Mouse (Mus musculus) heart, embryonic 10.5 days (tissue): ENCODE data around the gene Fcnb. TPM values are rescaled to one million over a fixed set of nuclear protein-coding genes. Genes with fewer than 3 reads are reported as not detected.

Source experiments
- DNase-seq: peaks from one replicate; pipeline ENCODE4 v3.0.0-alpha.2; 2017; ENCODE audit warnings: low spot score
- H3K27ac ChIP-seq: fragments of 300-500 bp; sonication (generic); 2 replicates; pipeline ENCODE4 v1.5.1; 2016; ENCODE audit warnings: mild to moderate bottlenecking
- H3K27me3 ChIP-seq: fragments of 300-500 bp; sonication (generic); 2 replicates; pipeline ENCODE4 v1.6.1; 2016; ENCODE audit warnings: mild to moderate bottlenecking; ENCODE audit not compliant: poor library complexity, insufficient read depth, severe bottlenecking
- H3K36me3 ChIP-seq: fragments of 300-500 bp; sonication (generic); 2 replicates; pipeline ENCODE4 v1.6.1; 2016; ENCODE audit warnings: mild to moderate bottlenecking, moderate library complexity
- H3K4me1 ChIP-seq: fragments of 300-500 bp; sonication (generic); 2 replicates; pipeline ENCODE4 v1.6.1; 2016; ENCODE audit warnings: mild to moderate bottlenecking
- H3K4me3 ChIP-seq: fragments of 300-500 bp; sonication (generic); 2 replicates; pipeline ENCODE4 v1.5.1; 2016; ENCODE audit warnings: mild to moderate bottlenecking, moderate library complexity
- H3K9me3 ChIP-seq: fragments of 300-500 bp; sonication (generic); 2 replicates; pipeline ENCODE4 v1.6.1; 2016; ENCODE audit warnings: mild to moderate bottlenecking, moderate library complexity
- WGBS: fragments of 180-500 bp; shearing (Covaris S2); methylation state at CpG from one replicate; pipeline ENCODE4 v1.1.7; 2016; 5-methylcytosine and 5-hydroxymethylcytosine counted together
- polyA plus RNA-seq: library from polyadenylated mRNA; unstranded; fragments of >200 nt; fragmentation: Nextera tagmentation; extraction: Ambion mirVana; gene quantifications from 2 replicates; pipeline ENCODE4 v1.2.1, GENCODE M21; 2016

The Fcnb gene
- polyA plus RNA-seq, 1 experiment from 2014 or later = not detected

- Histone ChIP-seq H3K9me3 (no peaks in the 10 kb centered on the region), H3K27me3 (no peaks in the 10 kb centered on the region), H3K27ac (no peak overlapping the region), H3K4me1 (no peaks in the 10 kb centered on the region), H3K36me3 (peaks cover 49% of the 10 kb centered on the region), H3K4me3 (no peak overlapping the region)
- DNase-seq = no peak
- WGBS = 91% methylated on average over 12 of the region's 12 CpGs
Observed at GRCm38 (mm10) chr2:28037505-28038390, 46.9 kb downstream of the Fcnb start.

DNA sequence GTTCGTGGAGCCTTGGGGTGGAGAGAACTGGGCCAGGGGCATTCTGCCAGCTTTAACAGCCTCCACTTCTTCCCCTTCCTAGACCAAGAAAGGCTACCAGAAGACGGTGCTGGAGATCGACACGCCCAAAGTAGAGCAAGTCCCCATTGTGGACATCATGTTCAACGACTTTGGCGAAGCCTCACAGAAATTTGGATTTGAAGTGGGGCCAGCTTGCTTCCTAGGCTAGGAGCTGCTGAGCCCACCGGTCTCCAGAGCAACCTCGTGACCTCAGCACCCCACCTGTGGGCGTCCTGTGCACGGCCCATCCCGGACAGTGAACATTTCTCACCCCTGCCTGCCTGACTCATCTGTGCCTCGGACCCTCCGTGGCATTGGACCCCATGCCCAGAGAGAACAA lies 47.9 kb downstream of the Fcnb start:
- DNase-seq = no peak
- H3K36me3 ChIP-seq = peaks cover 55% of the 10 kb centered on the region
- no peak overlapping the region for H3K4me3 ChIP-seq
- H3K4me1 ChIP-seq = peaks cover 9% of the 10 kb centered on the region
- H3K27me3 ChIP-seq = no peaks in the 10 kb centered on the region
- H3K9me3 ChIP-seq = no peaks in the 10 kb centered on the region
- WGBS = 91% methylated on average over 13 of the region's 13 CpGs
- H3K27ac ChIP-seq = 0 out of 2 replicates have a peak overlapping the region, but pooled peaks have one; percentile 10

DNA sequence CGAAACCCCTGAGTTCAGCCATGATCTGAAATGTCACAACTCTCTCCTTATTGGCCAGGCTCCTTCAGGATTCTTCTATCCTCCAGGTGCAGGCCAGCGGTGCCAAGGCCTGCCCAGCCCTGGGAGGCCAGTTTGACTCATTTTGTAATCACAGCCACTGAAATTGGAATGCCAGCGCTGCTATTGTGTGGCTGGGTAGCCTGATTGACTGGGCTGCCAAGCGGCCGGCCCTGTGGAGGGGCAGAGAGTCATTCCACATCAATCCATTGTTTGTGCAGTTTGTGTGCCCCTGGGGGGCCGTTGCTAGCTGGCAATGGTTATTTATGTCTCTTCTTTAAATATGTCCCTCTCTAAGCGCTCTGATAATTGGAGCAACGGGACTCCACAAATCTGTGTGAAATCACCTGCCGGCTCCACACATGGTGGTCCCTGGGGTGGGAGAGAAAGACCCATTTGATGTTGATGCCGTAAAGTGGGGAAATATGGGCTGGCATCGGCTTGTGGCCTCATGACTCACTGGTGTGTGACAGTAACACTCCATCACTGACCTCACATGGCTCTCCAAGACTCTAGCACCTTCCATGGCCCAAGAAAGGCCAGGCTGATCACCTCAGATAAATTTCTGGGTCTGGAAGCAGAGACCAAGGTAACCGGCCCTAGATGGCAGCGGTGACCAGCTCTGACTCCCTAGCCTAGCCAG lies 50.5 kb downstream of the Fcnb start:
- Histone ChIP-seq H3K27me3 (no peaks in the 10 kb centered on the region), H3K27ac (no peak overlapping the region), H3K4me1 (peaks cover 20% of the 10 kb centered on the region), H3K4me3 (no peak overlapping the region), H3K9me3 (no peaks in the 10 kb centered on the region), H3K36me3 (peaks cover 72% of the 10 kb centered on the region)
- DNase-seq = no peak
- WGBS = 87% methylated on average over 13 of the region's 13 CpGs

GRCm38 (mm10) chr2:28032469-28032868 lies 52.2 kb downstream of the Fcnb start:
- H3K27me3 ChIP-seq = no peaks in the 10 kb centered on the region
- peaks cover 20% of the 10 kb centered on the region for H3K4me1 ChIP-seq
- H3K9me3 ChIP-seq = no peaks in the 10 kb centered on the region
- no peak for DNase-seq
- H3K27ac ChIP-seq = 0 out of 2 replicates have a peak overlapping the region, but pooled peaks have one; percentile 36
- peaks cover 75% of the 10 kb centered on the region for H3K36me3 ChIP-seq
- 80% methylated on average over 11 of the region's 11 CpGs for WGBS
- H3K4me3 ChIP-seq = no peak overlapping the region

GRCm38 (mm10) chr2:28031860-28032259 lies 52.8 kb downstream of the Fcnb start:
- no peak for DNase-seq
- no peak overlapping the region for H3K4me3 ChIP-seq
- 80% methylated on average over 8 of the region's 9 CpGs for WGBS
- H3K27ac ChIP-seq = peak overlapping the region; percentile 36; the same call in 1 of the 2 replicates
- H3K4me1 ChIP-seq = peaks cover 20% of the 10 kb centered on the region
- no peaks in the 10 kb centered on the region for H3K27me3 ChIP-seq
- peaks cover 76% of the 10 kb centered on the region for H3K36me3 ChIP-seq
- H3K9me3 ChIP-seq = no peaks in the 10 kb centered on the region

Other genes starting within 250 kb of the Fcnb start
- gene Col5a1, start 198.5 kb downstream of the Fcnb start, polyA plus RNA-seq = 31.3 and 37.4 TPM in 2 replicates
- 3.7 and 8.8 TPM in 2 replicates for gene Olfm1, start 108.1 kb upstream of the Fcnb start, polyA plus RNA-seq